Mouse (Mus musculus) kidney, embryonic 15.5 days (tissue): Measurements from ENCODE around the gene Slc19a3. TPM values are rescaled to one million over a fixed set of nuclear protein-coding genes. Genes with fewer than 3 reads are reported as not detected.

Experiments
- ATAC-seq: fragments of 200-750 bp; cut with Nextera tagmentation; replicated peaks from 2 replicates; pipeline ENCODE4 v1.8.0; 2017; ENCODE audit warnings: moderate TSS enrichment; ENCODE audit not compliant: low FRiP score
- H3K27ac ChIP-seq: fragments of 300-500 bp; sonication (generic); 2 replicates; pipeline ENCODE4 v1.5.1; 2015; ENCODE audit warnings: mild to moderate bottlenecking, inconsistent platforms
- H3K27me3 ChIP-seq: fragments of 300-500 bp; sonication (generic); 2 replicates; pipeline ENCODE4 v1.6.1; 2015; ENCODE audit warnings: inconsistent platforms
- H3K36me3 ChIP-seq: fragments of 300-500 bp; sonication (generic); 2 replicates; pipeline ENCODE4 v1.6.1; 2015; ENCODE audit warnings: inconsistent platforms
- H3K4me1 ChIP-seq: fragments of 300-500 bp; sonication (generic); 2 replicates; pipeline ENCODE4 v1.6.1; 2015; ENCODE audit warnings: inconsistent platforms
- H3K4me2 ChIP-seq: fragments of 300-500 bp; sonication (generic); 2 replicates; pipeline ENCODE4 v1.6.1; 2015; ENCODE audit warnings: moderate library complexity, mild to moderate bottlenecking, inconsistent platforms
- H3K4me3 ChIP-seq: fragments of 300-500 bp; sonication (generic); replicated peaks from 2 replicates; pipeline ENCODE4 v1.5.1; 2015; ENCODE audit warnings: mild to moderate bottlenecking, inconsistent platforms
- H3K9ac ChIP-seq: fragments of 300-500 bp; sonication (generic); 2 replicates; pipeline ENCODE4 v1.6.1; 2015; ENCODE audit warnings: mild to moderate bottlenecking, inconsistent platforms
- H3K9me3 ChIP-seq: fragments of 300-500 bp; sonication (generic); replicated peaks from 2 replicates; pipeline ENCODE4 v1.6.1; 2016; ENCODE audit warnings: inconsistent platforms
- WGBS: fragments of 180-500 bp; shearing (Covaris S2); methylation state at CpG from one replicate; pipeline ENCODE4 v1.1.7; 2015; ENCODE audit warnings: mixed read lengths; 5-methylcytosine and 5-hydroxymethylcytosine counted together
- polyA plus RNA-seq: library from polyadenylated mRNA; unstranded; fragments of >200 nt; fragmentation: Nextera tagmentation; extraction: Ambion mirVana; gene quantifications from 2 replicates; pipeline ENCODE4 v1.2.1, GENCODE M21; 2015

The Slc19a3 gene
- polyA plus RNA-seq: 1.1 and 1.2 TPM in 2 replicates

- Histone ChIP-seq H3K9me3 (no peaks in the 10 kb centered on the region), H3K4me3 (peak within 1 kb of the TSS; percentile 52), H3K4me1 (0 out of 2 replicates have a peak, but pooled peaks cover 5% of the 10 kb centered on the region), H3K9ac (peak within 1 kb of the TSS; percentile 48), H3K36me3 (no peaks in the 10 kb centered on the region), H3K27me3 (no peaks in the 10 kb centered on the region), H3K4me2 (peak within 1 kb of the TSS; percentile 79), H3K27ac (peak within 1 kb of the TSS; percentile 65)
- peak; percentile 95 for ATAC-seq
- WGBS: under 1% methylated on average over 25 of the region's 25 CpGs
These were observed at the start of gene Slc19a3 for GRCm38 (mm10) chr1:83038109-83038672. TSS of gene Slc19a3 (minus strand) at chr1:83038448.

- ATAC-seq: peak; percentile 71
- no peak overlapping the region for H3K27ac ChIP-seq
- H3K4me1 ChIP-seq: no peaks in the 10 kb centered on the region
- WGBS: 70% methylated on average over 2 of the region's 2 CpGs
- H3K4me3 ChIP-seq: no peak overlapping the region
- H3K9ac ChIP-seq: no peak overlapping the region
- H3K9me3 ChIP-seq: no peaks in the 10 kb centered on the region
- no peaks in the 10 kb centered on the region for H3K36me3 ChIP-seq
- no peak overlapping the region for H3K4me2 ChIP-seq
- H3K27me3 ChIP-seq: no peaks in the 10 kb centered on the region
These were observed 46.5 kb upstream of the Slc19a3 start for GRCm38 (mm10) chr1:83084790-83085189.

GRCm38 (mm10) chr1:83077016-83077415 lies 38.8 kb upstream of the Slc19a3 start:
- 0 out of 2 replicates have a peak, but pooled peaks cover 3% of the 10 kb centered on the region for H3K4me1 ChIP-seq
- H3K36me3 ChIP-seq: no peaks in the 10 kb centered on the region
- 72% methylated on average over 6 of the region's 6 CpGs for WGBS
- no peak for ATAC-seq
- no peak overlapping the region for H3K4me2 ChIP-seq
- H3K27me3 ChIP-seq: no peaks in the 10 kb centered on the region
- H3K9ac ChIP-seq: no peak overlapping the region
- no peak overlapping the region for H3K27ac ChIP-seq
- no peak overlapping the region for H3K4me3 ChIP-seq
- no peaks in the 10 kb centered on the region for H3K9me3 ChIP-seq

GRCm38 (mm10) chr1:83076190-83076917 lies 38.1 kb upstream of the Slc19a3 start:
- Histone ChIP-seq H3K4me1 (0 out of 2 replicates have a peak, but pooled peaks cover 3% of the 10 kb centered on the region), H3K4me3 (peak overlapping the region; percentile 24), H3K4me2 (peak overlapping the region; percentile 53), H3K27me3 (no peaks in the 10 kb centered on the region), H3K9me3 (no peaks in the 10 kb centered on the region), H3K36me3 (no peaks in the 10 kb centered on the region), H3K27ac (no peak overlapping the region), H3K9ac (no peak overlapping the region)
- ATAC-seq: peak; percentile 76
- WGBS: 45% methylated on average over 11 of the region's 11 CpGs

- no peaks in the 10 kb centered on the region for H3K27me3 ChIP-seq
- H3K4me1 ChIP-seq: 0 out of 2 replicates have a peak, but pooled peaks cover 3% of the 10 kb centered on the region
- WGBS: 41% methylated on average over 15 of the region's 15 CpGs
- no peaks in the 10 kb centered on the region for H3K36me3 ChIP-seq
- no peak overlapping the region for H3K9ac ChIP-seq
- no peak for ATAC-seq
- no peaks in the 10 kb centered on the region for H3K9me3 ChIP-seq
- H3K4me3 ChIP-seq: peak overlapping the region; percentile 24
- no peak overlapping the region for H3K27ac ChIP-seq
- peak overlapping the region; percentile 53 for H3K4me2 ChIP-seq
These were observed 37.4 kb upstream of the Slc19a3 start for GRCm38 (mm10) chr1:83075526-83076189.

- no peak for ATAC-seq
- 84% methylated on average over 10 of the region's 10 CpGs for WGBS
- no peaks in the 10 kb centered on the region for H3K36me3 ChIP-seq
These were observed 29.0 kb upstream of the Slc19a3 start for GRCm38 (mm10) chr1:83067205-83067604.

GRCm38 (mm10) chr1:83066577-83066976 lies 28.3 kb upstream of the Slc19a3 start:
- Histone ChIP-seq H3K36me3 (no peaks in the 10 kb centered on the region), H3K4me2 (no peak overlapping the region), H3K4me3 (no peak overlapping the region), H3K9me3 (no peaks in the 10 kb centered on the region), H3K27me3 (no peaks in the 10 kb centered on the region), H3K9ac (no peak overlapping the region), H3K27ac (no peak overlapping the region), H3K4me1 (no peaks in the 10 kb centered on the region)
- ATAC-seq: no peak
- 88% methylated on average over 4 of the region's 4 CpGs for WGBS

More at GRCm38 (mm10) chr1:83067205-83067604, 29.0 kb upstream of the Slc19a3 start:
- Histone ChIP-seq H3K9me3 (no peaks in the 10 kb centered on the region), H3K4me2 (no peak overlapping the region), H3K27me3 (no peaks in the 10 kb centered on the region), H3K27ac (no peak overlapping the region), H3K9ac (no peak overlapping the region), H3K4me3 (no peak overlapping the region), H3K4me1 (no peaks in the 10 kb centered on the region)

GRCm38 (mm10) chr1:83064851-83065250 lies 26.6 kb upstream of the Slc19a3 start:
- WGBS: 32% methylated on average over 3 of the region's 3 CpGs
- no peak overlapping the region for H3K4me3 ChIP-seq
- ATAC-seq: no peak
- H3K9ac ChIP-seq: no peak overlapping the region
- no peaks in the 10 kb centered on the region for H3K4me1 ChIP-seq
- H3K36me3 ChIP-seq: no peaks in the 10 kb centered on the region
- no peaks in the 10 kb centered on the region for H3K9me3 ChIP-seq
- H3K27me3 ChIP-seq: no peaks in the 10 kb centered on the region
- no peak overlapping the region for H3K27ac ChIP-seq
- H3K4me2 ChIP-seq: no peak overlapping the region

GRCm38 (mm10) chr1:83060643-83061042 lies 22.4 kb upstream of the Slc19a3 start, which contains the start of gene Krtap28-13:
TSS of gene Krtap28-13 (plus strand) at chr1:83060930.
- Histone ChIP-seq H3K4me3 (no peak within 1 kb of the TSS), H3K27me3 (no peaks in the 10 kb centered on the region), H3K27ac (no peak within 1 kb of the TSS), H3K4me1 (no peaks in the 10 kb centered on the region), H3K9ac (no peak within 1 kb of the TSS), H3K36me3 (no peaks in the 10 kb centered on the region), H3K9me3 (no peaks in the 10 kb centered on the region), H3K4me2 (no peak within 1 kb of the TSS)
- whole genome bisulfite sequencing: 91% methylated on average over 4 of the region's 4 CpGs
- ATAC-seq: no peak

GRCm38 (mm10) chr1:83059278-83059677 lies 21.0 kb upstream of the Slc19a3 start, which contains the start of gene A030005K14Rik:
TSS of gene A030005K14Rik (minus strand) at chr1:83059378.
- 84% methylated on average over 9 of the region's 9 CpGs for WGBS
- no peaks in the 10 kb centered on the region for H3K27me3 ChIP-seq
- H3K27ac ChIP-seq: no peak within 1 kb of the TSS
- no peaks in the 10 kb centered on the region for H3K9me3 ChIP-seq
- no peak for ATAC-seq
- H3K4me3 ChIP-seq: no peak within 1 kb of the TSS
- H3K36me3 ChIP-seq: no peaks in the 10 kb centered on the region
- no peaks in the 10 kb centered on the region for H3K4me1 ChIP-seq
- no peak within 1 kb of the TSS for H3K4me2 ChIP-seq
- H3K9ac ChIP-seq: no peak within 1 kb of the TSS

- WGBS: 29% methylated on average over 1 of the region's 1 CpGs
- no peak for ATAC-seq
- Histone ChIP-seq H3K27me3 (no peaks in the 10 kb centered on the region), H3K27ac (no peak overlapping the region), H3K4me1 (no peaks in the 10 kb centered on the region), H3K4me3 (no peak overlapping the region), H3K9me3 (no peaks in the 10 kb centered on the region), H3K4me2 (no peak overlapping the region), H3K9ac (no peak overlapping the region), H3K36me3 (no peaks in the 10 kb centered on the region)
These were observed 20.2 kb upstream of the Slc19a3 start for GRCm38 (mm10) chr1:83058481-83058880.

- no peaks in the 10 kb centered on the region for H3K4me1 ChIP-seq
- H3K36me3 ChIP-seq: no peaks in the 10 kb centered on the region
- no peak within 1 kb of the TSS for H3K4me3 ChIP-seq
- no peak within 1 kb of the TSS for H3K9ac ChIP-seq
- no peak within 1 kb of the TSS for H3K4me2 ChIP-seq
- no peak for ATAC-seq
- no peak within 1 kb of the TSS for H3K27ac ChIP-seq
- H3K9me3 ChIP-seq: no peaks in the 10 kb centered on the region
- WGBS: 76% methylated on average over 5 of the region's 5 CpGs
- H3K27me3 ChIP-seq: 0 out of 2 replicates have a peak, but pooled peaks cover 3% of the 10 kb centered on the region
These were observed 6.7 kb upstream of the Slc19a3 start, which contains the start of gene Gm47969 for GRCm38 (mm10) chr1:83044882-83045427. TSS of gene Gm47969 (plus strand) at chr1:83044932.
